Mouse (Mus musculus) limb, embryonic 10.5 days (tissue): Measurements from ENCODE around the gene Clstn1. TPM values are rescaled to one million over a fixed set of nuclear protein-coding genes. Genes with fewer than 3 reads are reported as not detected.

ENCODE experiments used
- DNase-seq: peaks from one replicate; pipeline ENCODE4 v3.0.0-alpha.2; 2017; ENCODE audit warnings: low spot score
- H3K27ac ChIP-seq: fragments of 300-500 bp; sonication (generic); 2 replicates; pipeline ENCODE4 v1.5.1; 2016; ENCODE audit warnings: mild to moderate bottlenecking
- H3K27me3 ChIP-seq: fragments of 300-500 bp; sonication (generic); 2 replicates; pipeline ENCODE4 v1.6.1; 2016; ENCODE audit warnings: low read depth, mild to moderate bottlenecking; ENCODE audit not compliant: poor library complexity, severe bottlenecking
- H3K36me3 ChIP-seq: fragments of 300-500 bp; sonication (generic); 2 replicates; pipeline ENCODE4 v1.6.1; 2016; ENCODE audit warnings: mild to moderate bottlenecking, moderate library complexity
- H3K4me1 ChIP-seq: fragments of 300-500 bp; sonication (generic); 2 replicates; pipeline ENCODE4 v1.6.1; 2016
- H3K4me3 ChIP-seq: fragments of 300-500 bp; sonication (generic); 2 replicates; pipeline ENCODE4 v1.5.1; 2016; ENCODE audit warnings: mild to moderate bottlenecking, moderate library complexity
- H3K9me3 ChIP-seq: fragments of 300-500 bp; sonication (generic); replicated peaks from 2 replicates; pipeline ENCODE4 v1.6.1; 2016; ENCODE audit warnings: mild to moderate bottlenecking
- WGBS: fragments of 180-500 bp; shearing (Covaris S2); methylation state at CpG from one replicate; pipeline ENCODE4 v1.1.7; 2016; 5-methylcytosine and 5-hydroxymethylcytosine counted together
- polyA plus RNA-seq: library from polyadenylated mRNA; unstranded; fragments of >200 nt; fragmentation: Nextera tagmentation; extraction: Ambion mirVana; gene quantifications from 2 replicates; pipeline ENCODE4 v1.2.1, GENCODE M21; 2016

Gene Clstn1
- polyA plus RNA-seq, 1 experiment from 2014 or later = 41.2 TPM

GRCm38 (mm10) chr4:149660598-149660997 is 74.3 kb downstream of the Clstn1 start:
- no peak overlapping the region for H3K4me3 ChIP-seq
- no peak for DNase-seq
- no peak overlapping the region for H3K27ac ChIP-seq
- H3K9me3 ChIP-seq = no peaks in the 10 kb centered on the region
- no peaks in the 10 kb centered on the region for H3K27me3 ChIP-seq
- peaks cover 20% of the 10 kb centered on the region for H3K4me1 ChIP-seq
- H3K36me3 ChIP-seq = 0 out of 2 replicates have a peak, but pooled peaks cover 6% of the 10 kb centered on the region
- 89% methylated on average over 7 of the region's 7 CpGs for WGBS

GRCm38 (mm10) chr4:149661967-149662589 is 75.8 kb downstream of the Clstn1 start:
- 87% methylated on average over 14 of the region's 14 CpGs for WGBS

GRCm38 (mm10) chr4:149663849-149664503 is 77.7 kb downstream of the Clstn1 start:
- whole genome bisulfite sequencing = 86% methylated on average over 7 of the region's 7 CpGs
- no peaks in the 10 kb centered on the region for H3K9me3 ChIP-seq
- H3K27ac ChIP-seq = no peak overlapping the region
- no peak overlapping the region for H3K4me3 ChIP-seq
- 0 out of 2 replicates have a peak, but pooled peaks cover 13% of the 10 kb centered on the region for H3K4me1 ChIP-seq
- no peak for DNase-seq
- H3K36me3 ChIP-seq = no peaks in the 10 kb centered on the region
- no peaks in the 10 kb centered on the region for H3K27me3 ChIP-seq

More at GRCm38 (mm10) chr4:149661967-149662589, 75.8 kb downstream of the Clstn1 start:
- H3K4me1 ChIP-seq = peaks cover 20% of the 10 kb centered on the region
- no peak for DNase-seq
- H3K4me3 ChIP-seq = no peak overlapping the region
- H3K9me3 ChIP-seq = no peaks in the 10 kb centered on the region
- no peak overlapping the region for H3K27ac ChIP-seq
- H3K36me3 ChIP-seq = 0 out of 2 replicates have a peak, but pooled peaks cover 4% of the 10 kb centered on the region
- no peaks in the 10 kb centered on the region for H3K27me3 ChIP-seq

GRCm38 (mm10) chr4:149665016-149665691 is 78.9 kb downstream of the Clstn1 start:
- Histone ChIP-seq H3K27me3 (no peaks in the 10 kb centered on the region), H3K36me3 (no peaks in the 10 kb centered on the region), H3K4me3 (no peak overlapping the region), H3K9me3 (no peaks in the 10 kb centered on the region), H3K4me1 (0 out of 2 replicates have a peak, but pooled peaks cover 5% of the 10 kb centered on the region), H3K27ac (no peak overlapping the region)
- DNase-seq = no peak
- WGBS = 79% methylated on average over 6 of the region's 6 CpGs

GRCm38 (mm10) chr4:149665692-149666090 is 79.4 kb downstream of the Clstn1 start:
- Histone ChIP-seq H3K4me1 (0 out of 2 replicates have a peak, but pooled peaks cover 3% of the 10 kb centered on the region), H3K9me3 (no peaks in the 10 kb centered on the region), H3K4me3 (no peak overlapping the region), H3K27ac (no peak overlapping the region), H3K27me3 (no peaks in the 10 kb centered on the region), H3K36me3 (no peaks in the 10 kb centered on the region)
- WGBS = 90% methylated on average over 6 of the region's 6 CpGs
- DNase-seq = no peak

- 95% methylated on average over 6 of the region's 6 CpGs for WGBS
- Histone ChIP-seq H3K9me3 (no peaks in the 10 kb centered on the region), H3K27ac (no peak overlapping the region), H3K4me3 (no peak overlapping the region), H3K36me3 (no peaks in the 10 kb centered on the region), H3K4me1 (peaks cover 13% of the 10 kb centered on the region), H3K27me3 (peaks cover 29% of the 10 kb centered on the region)
- no peak for DNase-seq
Observed at GRCm38 (mm10) chr4:149671175-149671574, 84.9 kb downstream of the Clstn1 start.

GRCm38 (mm10) chr4:149672747-149673146 is 86.5 kb downstream of the Clstn1 start:
- H3K4me1 ChIP-seq = peaks cover 17% of the 10 kb centered on the region
- DNase-seq = no peak
- H3K9me3 ChIP-seq = no peaks in the 10 kb centered on the region
- peaks cover 33% of the 10 kb centered on the region for H3K27me3 ChIP-seq
- 96% methylated on average over 5 of the region's 5 CpGs for WGBS
- no peaks in the 10 kb centered on the region for H3K36me3 ChIP-seq
- no peak overlapping the region for H3K27ac ChIP-seq
- no peak overlapping the region for H3K4me3 ChIP-seq

- H3K4me3 ChIP-seq = peak overlapping the region; percentile 74
- no peak for DNase-seq
- H3K27me3 ChIP-seq = peaks cover 33% of the 10 kb centered on the region
- no peaks in the 10 kb centered on the region for H3K9me3 ChIP-seq
- peaks cover 17% of the 10 kb centered on the region for H3K4me1 ChIP-seq
- 17% methylated on average over 8 of the region's 8 CpGs for WGBS
- 0 out of 2 replicates have a peak overlapping the region, but pooled peaks have one; percentile 69 for H3K27ac ChIP-seq
- H3K36me3 ChIP-seq = no peaks in the 10 kb centered on the region
Observed at GRCm38 (mm10) chr4:149674814-149675377, 88.6 kb downstream of the Clstn1 start.

GRCm38 (mm10) chr4:149675378-149676261 is 89.4 kb downstream of the Clstn1 start:
- H3K9me3 ChIP-seq = no peaks in the 10 kb centered on the region
- peak overlapping the region; percentile 74 for H3K4me3 ChIP-seq
- DNase-seq = peak; percentile 89
- 2% methylated on average over 60 of the region's 60 CpGs for WGBS
- peaks cover 17% of the 10 kb centered on the region for H3K4me1 ChIP-seq
- H3K27ac ChIP-seq = peak overlapping the region; percentile 69
- H3K27me3 ChIP-seq = peaks cover 33% of the 10 kb centered on the region
- H3K36me3 ChIP-seq = no peaks in the 10 kb centered on the region

GRCm38 (mm10) chr4:149678006-149678405 is 91.7 kb downstream of the Clstn1 start:
- H3K4me1 ChIP-seq = peaks cover 18% of the 10 kb centered on the region
- no peaks in the 10 kb centered on the region for H3K36me3 ChIP-seq
- H3K27me3 ChIP-seq = peaks cover 33% of the 10 kb centered on the region
- WGBS = 59% methylated on average over 1 of the region's 1 CpGs
- no peak overlapping the region for H3K4me3 ChIP-seq
- DNase-seq = no peak
- H3K9me3 ChIP-seq = no peaks in the 10 kb centered on the region
- H3K27ac ChIP-seq = no peak overlapping the region

- no peak overlapping the region for H3K4me3 ChIP-seq
- H3K9me3 ChIP-seq = no peaks in the 10 kb centered on the region
- H3K36me3 ChIP-seq = no peaks in the 10 kb centered on the region
- no peak for DNase-seq
- H3K27me3 ChIP-seq = peaks cover 27% of the 10 kb centered on the region
- H3K27ac ChIP-seq = no peak overlapping the region
- H3K4me1 ChIP-seq = peaks cover 24% of the 10 kb centered on the region
- WGBS = 74% methylated on average over 11 of the region's 11 CpGs
Observed at GRCm38 (mm10) chr4:149679056-149679770, 92.9 kb downstream of the Clstn1 start.
